Mouse (Mus musculus) lung, adult 2 months (tissue): ENCODE measurements around the gene Grik4. TPM values are rescaled to one million over a fixed set of nuclear protein-coding genes. Genes with fewer than 3 reads are reported as not detected.

Experiments
- DNase-seq: peaks from one replicate; pipeline ENCODE4 v3.0.0; 2022
- H3K4me1 ChIP-seq: fragments of 200-500 bp; 2 replicates; pipeline ENCODE4 v1.6.1; 2011; ENCODE audit warnings: low read length; ENCODE audit not compliant: control insufficient read depth, insufficient read depth
- H3K4me3 ChIP-seq: fragments of 200-500 bp; replicated peaks from 2 replicates; pipeline ENCODE3; 2011; ENCODE audit warnings: low read depth, mild to moderate bottlenecking, control low read depth, low read length; ENCODE audit errors: extremely low read depth
- CTCF ChIP-seq: fragments of 200-500 bp; IDR thresholded peaks from 2 replicates; pipeline ENCODE4 v1.5.1; 2011; ENCODE audit warnings: mild to moderate bottlenecking, low read length, control low read depth; ENCODE audit not compliant: insufficient read depth
- POLR2A ChIP-seq: fragments of 200-500 bp; IDR thresholded peaks from 2 replicates; pipeline ENCODE4 v1.6.1; 2011; ENCODE audit warnings: low read depth, mild to moderate bottlenecking, control low read depth, low read length, borderline replicate concordance; ENCODE audit errors: extremely low read depth
- WGBS: fragments of 180-500 bp; shearing (Covaris S2); methylation state at CpG from one replicate; pipeline ENCODE4 v1.1.7; 2018; 5-methylcytosine and 5-hydroxymethylcytosine counted together
- polyA plus RNA-seq: library from polyadenylated mRNA; depleted of rRNA; stranded (reverse); fragments of >200 nt; gene quantifications from 2 replicates; pipeline ENCODE4 v1.2.3, GENCODE M21; 2012; rRNA removed

Grik4 gene
- polyA plus RNA-seq, 1 experiment: 0.93 TPM

DNA sequence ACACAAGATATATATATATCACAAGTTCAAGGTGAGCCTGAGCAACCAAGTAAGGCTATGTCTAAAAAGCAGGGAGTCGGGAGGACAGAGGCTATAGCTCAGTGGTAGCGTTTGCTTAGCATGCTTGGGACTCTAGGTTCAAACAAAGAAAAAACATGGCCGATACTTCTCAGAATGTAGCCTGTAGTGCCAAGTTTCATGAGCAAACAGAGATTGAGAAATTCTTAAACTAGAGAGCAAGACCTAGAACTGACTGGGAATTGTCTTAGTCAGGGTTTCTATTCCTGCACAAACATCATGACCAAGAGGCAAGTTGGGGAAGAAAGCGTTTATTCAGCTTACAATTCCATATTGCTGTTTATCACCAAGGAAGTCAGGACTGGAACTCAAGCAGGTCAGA lies 468.1 kb downstream of the Grik4 start:
- no peak for TF ChIP-seq POLR2A
- no peak for TF ChIP-seq CTCF
- DNase-seq: no peak
- Histone ChIP-seq H3K4me3 (no peak overlapping the region), H3K4me1 (peaks cover 3% of the 10 kb centered on the region)
- 56% methylated on average over 4 of the region's 4 CpGs for whole genome bisulfite sequencing

DNA sequence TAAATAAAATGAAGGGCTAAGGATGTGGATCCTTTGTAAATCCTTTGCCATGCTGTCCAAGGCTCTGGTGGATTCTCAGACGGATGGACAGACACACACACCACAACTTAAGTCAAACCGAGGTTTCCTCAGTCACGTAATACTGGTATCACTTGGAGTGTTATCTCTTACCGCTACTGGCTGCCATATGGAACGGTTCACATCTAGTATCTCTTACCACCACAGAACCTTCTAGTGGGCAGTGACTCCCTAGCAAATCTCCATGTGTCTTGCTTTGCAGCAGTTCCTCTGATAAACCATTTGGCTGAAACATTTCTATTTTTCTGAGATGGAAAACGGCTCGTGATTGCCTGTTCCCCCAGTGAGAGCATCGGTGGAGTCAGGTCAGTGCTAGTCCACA lies 470.0 kb downstream of the Grik4 start:
- Histone ChIP-seq H3K4me1 (peaks cover 11% of the 10 kb centered on the region), H3K4me3 (no peak overlapping the region)
- DNase-seq: no peak
- TF ChIP-seq CTCF (no peak), POLR2A (no peak)
- WGBS: 80% methylated on average over 8 of the region's 8 CpGs

DNA sequence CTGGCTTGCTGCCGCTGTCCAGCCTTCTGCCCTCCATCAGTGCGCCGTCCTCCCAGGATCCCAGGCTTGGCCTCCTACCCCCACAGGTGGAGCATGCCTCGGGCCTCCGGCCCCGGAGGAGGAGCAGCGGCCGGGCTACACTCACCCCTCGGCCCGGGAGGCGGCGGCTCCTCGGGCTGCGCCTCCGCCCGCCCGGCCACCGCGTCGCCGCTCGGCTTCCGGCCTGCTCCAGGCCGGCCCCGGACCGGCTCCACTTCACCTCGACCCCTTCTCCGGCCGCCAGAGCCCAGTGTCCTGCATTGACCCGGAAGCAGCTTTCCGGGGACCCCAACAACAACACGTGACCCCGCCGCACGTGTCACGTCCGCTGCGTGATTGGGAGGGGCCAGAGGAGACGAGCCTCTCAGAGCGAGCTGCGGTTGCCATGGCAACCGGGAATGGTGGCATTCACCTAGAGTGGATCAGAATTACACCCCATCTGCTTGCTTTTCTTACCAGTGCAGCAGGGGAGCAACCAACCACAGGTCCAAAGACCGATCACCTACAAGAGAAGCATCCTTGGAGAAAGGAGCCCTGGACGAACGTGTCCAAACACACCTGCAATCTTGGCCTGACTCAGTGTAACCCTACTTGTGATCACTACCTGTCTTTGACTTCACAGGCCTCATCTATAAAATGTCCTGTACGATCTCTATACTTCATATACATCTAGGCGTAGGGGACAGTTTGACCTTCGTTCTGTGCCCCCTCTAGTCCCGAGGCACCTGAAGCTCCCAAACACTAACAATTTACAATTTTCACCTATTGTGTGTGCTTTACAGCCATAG lies 472.2 kb downstream of the Grik4 start:
- Histone ChIP-seq H3K4me3 (peak overlapping the region; percentile 72), H3K4me1 (peaks cover 11% of the 10 kb centered on the region)
- WGBS: 7% methylated on average over 49 of the region's 49 CpGs
- TF ChIP-seq POLR2A: 0 out of 2 replicates have a peak, but pooled peaks have one; percentile 31
- no peak for TF ChIP-seq CTCF
- peak; percentile 87 for DNase-seq

DNA sequence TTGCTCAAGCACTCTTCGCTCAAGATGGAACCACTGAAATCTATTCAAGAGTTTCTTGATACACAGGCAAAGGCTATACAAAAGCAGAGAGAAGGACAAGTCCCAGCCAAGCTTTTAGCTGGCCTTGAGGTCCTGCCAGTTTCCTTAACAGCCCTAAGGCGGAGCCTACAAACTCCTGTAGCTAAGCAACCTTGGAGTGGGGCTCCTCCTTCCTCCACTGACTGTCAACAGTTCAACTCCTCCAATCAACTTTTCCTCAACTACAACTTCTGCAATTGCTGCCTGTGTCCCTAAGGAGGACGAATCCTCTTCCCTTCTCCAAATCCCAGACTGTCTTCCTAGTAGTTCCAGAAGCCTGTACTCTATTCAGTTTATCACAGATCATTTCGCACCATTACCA lies 473.1 kb downstream of the Grik4 start:
- 22% methylated on average over 4 of the region's 4 CpGs for WGBS
- Histone ChIP-seq H3K4me3 (peak overlapping the region; percentile 72), H3K4me1 (peaks cover 15% of the 10 kb centered on the region)
- no peak for TF ChIP-seq POLR2A
- no peak for TF ChIP-seq CTCF
- peak; percentile 52 for DNase-seq

DNA sequence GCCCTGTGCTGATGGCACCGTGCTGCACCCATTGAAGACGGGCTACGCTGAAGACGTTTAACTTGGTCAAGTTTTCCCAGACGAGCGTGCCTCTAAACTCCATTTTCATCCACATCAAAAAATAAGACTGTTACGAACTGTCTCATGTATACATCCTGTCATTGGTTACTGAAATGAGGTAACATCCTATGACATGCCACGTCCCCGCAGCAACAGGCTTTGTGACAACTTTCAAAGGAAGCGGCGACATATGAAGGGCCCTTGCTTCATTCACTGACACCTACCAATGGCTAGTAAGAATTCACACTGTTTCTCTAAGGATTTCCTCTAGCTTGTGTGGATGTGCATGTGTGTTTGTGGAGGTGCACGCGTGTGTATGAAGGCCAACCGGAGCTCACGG lies 475.0 kb downstream of the Grik4 start:
- WGBS: 82% methylated on average over 15 of the region's 15 CpGs
- TF ChIP-seq POLR2A (no peak), CTCF (no peak)
- DNase-seq: no peak
- peaks cover 21% of the 10 kb centered on the region for H3K4me1 ChIP-seq
- H3K4me3 ChIP-seq: no peak overlapping the region

DNA sequence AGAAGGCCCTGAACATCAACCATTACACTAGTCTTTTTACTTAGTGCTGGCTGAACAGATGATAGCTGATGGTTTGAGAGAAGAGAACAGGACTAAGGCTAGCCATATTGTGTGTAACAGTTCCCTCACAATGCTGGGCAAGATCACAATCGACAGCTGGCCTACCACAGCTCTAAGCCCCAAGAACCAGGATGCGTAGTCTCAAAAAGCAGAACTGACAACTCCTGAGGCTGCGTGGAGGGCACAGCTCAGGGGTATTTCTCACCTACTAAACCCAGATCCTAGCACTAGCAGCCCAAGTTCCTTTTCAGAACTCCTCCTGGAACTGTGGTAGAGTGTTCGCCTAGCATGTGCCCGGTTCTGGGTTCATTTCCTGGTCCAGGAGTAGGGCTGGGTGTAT lies 475.9 kb downstream of the Grik4 start:
- TF ChIP-seq CTCF (no peak), POLR2A (no peak)
- no peak for DNase-seq
- Histone ChIP-seq H3K4me1 (peaks cover 21% of the 10 kb centered on the region), H3K4me3 (no peak overlapping the region)
- WGBS: 83% methylated on average over 5 of the region's 5 CpGs

Other genes starting within 250 kb of the Grik4 start
- gene Arhgef12, start 162.7 kb upstream of the Grik4 start, polyA plus RNA-seq: 46.2 and 62.4 TPM in 2 replicates
- gene Tmem136, start 172.1 kb upstream of the Grik4 start, polyA plus RNA-seq: 1.8 and 7.4 TPM in 2 replicates